Mouse (Mus musculus): ENCODE measurements around the gene Olfr171.

DNA sequence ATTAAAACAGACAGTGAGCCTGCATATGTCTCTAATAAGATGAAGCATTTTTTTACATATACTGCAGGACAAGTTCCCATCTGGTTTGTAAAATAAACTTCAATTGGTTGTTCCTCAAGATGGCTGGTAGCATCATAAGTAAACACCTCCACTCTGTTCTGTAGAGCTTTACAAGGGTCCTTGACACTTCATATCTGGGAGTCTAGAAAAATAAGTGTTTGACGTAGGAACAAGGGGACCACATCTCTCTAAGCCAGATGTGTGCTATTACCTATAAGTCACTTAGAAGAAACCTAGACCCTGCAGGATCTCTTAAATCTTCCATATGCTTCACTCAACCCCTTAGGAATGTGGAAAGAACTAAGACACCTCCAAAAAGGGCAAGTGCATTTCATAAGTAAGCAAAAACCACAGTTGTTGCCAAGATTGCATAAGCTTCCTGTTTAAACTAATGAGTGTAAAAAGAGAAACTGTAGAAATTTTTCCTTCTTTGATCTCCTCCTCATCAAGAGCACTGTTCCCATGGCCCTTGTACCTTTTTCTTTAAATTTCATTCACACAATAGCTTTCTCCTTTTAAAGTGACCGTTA is 41.1 kb upstream of the Olfr171 start:
- TF ChIP-seq POLR2A (IDR thresholded peaks at IDR 0.05; ENCODE audit: insufficient read depth, low read depth, low read length) (no peak), CTCF (IDR thresholded peaks at IDR 0.05) (no peak), EP300 (IDR thresholded peaks at IDR 0.05; ENCODE audit: insufficient read depth, low read depth, low read length) (no peak)

Measured in heart, adult 2 months (tissue).